Mouse (Mus musculus): Measurements from ENCODE around the gene Olfr996. TPM values are rescaled to one million over a fixed set of nuclear protein-coding genes. Genes with fewer than 3 reads are reported as not detected.

Olfr996 gene
- not detected for polyA plus RNA-seq (2015; fragmentation: Illumina TruSeq; extraction: RNeasy Lipid Tissue Mini Kit (QIAGEN cat#74804); ENCODE audit: low read depth, low replicate concordance)

DNA sequence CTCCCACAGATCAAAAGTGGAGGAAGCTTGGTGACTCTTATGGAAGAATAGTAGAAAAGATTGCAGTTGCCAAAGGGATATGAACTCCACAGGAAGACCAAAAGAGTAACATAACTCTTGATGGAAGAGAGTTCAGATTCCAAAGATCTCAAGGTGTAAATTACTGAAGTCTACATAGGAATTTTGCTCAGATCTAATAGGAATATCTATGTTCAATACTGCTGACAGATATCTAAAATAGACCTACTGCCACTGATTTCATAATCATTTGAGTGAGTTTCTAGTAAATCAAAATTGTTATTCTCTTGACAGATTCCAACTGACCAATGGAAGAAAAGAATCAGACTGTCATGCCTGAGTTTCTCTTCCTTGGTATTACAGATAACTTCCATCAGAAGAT, at the start of gene Olfr996:
Gene Olfr996, plus strand, starts transcription at position 301 of the 400 bp plus-strand sequence.

GRCm38 (mm10) chr2:85588648-85589047, 9.6 kb downstream of the Olfr996 start, which contains the start of gene Olfr998:
Gene Olfr998 (plus strand): TSS chr2:85588948.

DNA sequence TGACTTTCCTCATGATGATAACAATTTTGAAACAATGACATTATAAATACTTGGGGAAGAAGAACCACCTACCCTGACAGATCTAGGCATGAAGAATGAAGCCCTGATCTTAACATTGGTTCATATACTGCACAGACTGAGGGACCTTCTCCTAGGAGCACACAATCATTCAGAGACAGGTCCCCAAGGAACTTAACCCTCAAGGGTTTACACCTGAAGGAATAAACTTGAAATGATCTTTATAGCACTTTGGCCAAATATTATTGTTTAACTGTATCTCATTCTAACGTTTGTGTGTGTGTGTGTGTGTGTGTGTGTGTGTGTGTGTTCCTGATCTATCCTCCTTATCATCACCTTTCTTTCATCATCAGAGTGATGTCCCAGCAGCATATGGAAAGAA, 32.8 kb downstream of the Olfr996 start, which contains the start of gene Olfr1000:
Gene Olfr1000, minus strand, starts transcription at position 101 of the 400 bp plus-strand sequence.

Other genes starting within 250 kb of the Olfr996 start
- gene Olfr987, start 239.9 kb upstream of the Olfr996 start, polyA plus RNA-seq (2015; fragmentation: Illumina TruSeq; extraction: RNeasy Lipid Tissue Mini Kit (QIAGEN cat#74804); ENCODE audit: low read depth, low replicate concordance): not detected
- gene Olfr988, start 216.0 kb upstream of the Olfr996 start, polyA plus RNA-seq (2015; fragmentation: Illumina TruSeq; extraction: RNeasy Lipid Tissue Mini Kit (QIAGEN cat#74804); ENCODE audit: low read depth, low replicate concordance): not detected
- not detected for gene Olfr992, start 169.7 kb upstream of the Olfr996 start, polyA plus RNA-seq (2015; fragmentation: Illumina TruSeq; extraction: RNeasy Lipid Tissue Mini Kit (QIAGEN cat#74804); ENCODE audit: low read depth, low replicate concordance)
- gene Olfr993, start 164.3 kb upstream of the Olfr996 start, polyA plus RNA-seq (2015; fragmentation: Illumina TruSeq; extraction: RNeasy Lipid Tissue Mini Kit (QIAGEN cat#74804); ENCODE audit: low read depth, low replicate concordance): not detected
- not detected for gene Olfr994, start 142.8 kb upstream of the Olfr996 start, polyA plus RNA-seq (2015; fragmentation: Illumina TruSeq; extraction: RNeasy Lipid Tissue Mini Kit (QIAGEN cat#74804); ENCODE audit: low read depth, low replicate concordance)
- not detected for gene Olfr995, start 135.6 kb upstream of the Olfr996 start, polyA plus RNA-seq (2015; fragmentation: Illumina TruSeq; extraction: RNeasy Lipid Tissue Mini Kit (QIAGEN cat#74804); ENCODE audit: low read depth, low replicate concordance)
- gene 4833423E24Rik, start 60.2 kb upstream of the Olfr996 start, polyA plus RNA-seq (2015; fragmentation: Illumina TruSeq; extraction: RNeasy Lipid Tissue Mini Kit (QIAGEN cat#74804); ENCODE audit: low read depth, low replicate concordance): 0.19 TPM
- gene Olfr998, start 9.7 kb downstream of the Olfr996 start, polyA plus RNA-seq (2015; fragmentation: Illumina TruSeq; extraction: RNeasy Lipid Tissue Mini Kit (QIAGEN cat#74804); ENCODE audit: low read depth, low replicate concordance): not detected
- gene Olfr1000, start 32.7 kb downstream of the Olfr996 start, polyA plus RNA-seq (2015; fragmentation: Illumina TruSeq; extraction: RNeasy Lipid Tissue Mini Kit (QIAGEN cat#74804); ENCODE audit: low read depth, low replicate concordance): not detected
- not detected for gene Olfr1002, start 71.5 kb downstream of the Olfr996 start, polyA plus RNA-seq (2015; fragmentation: Illumina TruSeq; extraction: RNeasy Lipid Tissue Mini Kit (QIAGEN cat#74804); ENCODE audit: low read depth, low replicate concordance)
- gene Olfr154, start 85.2 kb downstream of the Olfr996 start, polyA plus RNA-seq (2015; fragmentation: Illumina TruSeq; extraction: RNeasy Lipid Tissue Mini Kit (QIAGEN cat#74804); ENCODE audit: low read depth, low replicate concordance): not detected
- not detected for gene Olfr1006, start 99.6 kb downstream of the Olfr996 start, polyA plus RNA-seq (2015; fragmentation: Illumina TruSeq; extraction: RNeasy Lipid Tissue Mini Kit (QIAGEN cat#74804); ENCODE audit: low read depth, low replicate concordance)
- not detected for gene Olfr1008, start 110.2 kb downstream of the Olfr996 start, polyA plus RNA-seq (2015; fragmentation: Illumina TruSeq; extraction: RNeasy Lipid Tissue Mini Kit (QIAGEN cat#74804); ENCODE audit: low read depth, low replicate concordance)
- not detected for gene Olfr1009, start 136.2 kb downstream of the Olfr996 start, polyA plus RNA-seq (2015; fragmentation: Illumina TruSeq; extraction: RNeasy Lipid Tissue Mini Kit (QIAGEN cat#74804); ENCODE audit: low read depth, low replicate concordance)
- not detected for gene Olfr1012, start 183.6 kb downstream of the Olfr996 start, polyA plus RNA-seq (2015; fragmentation: Illumina TruSeq; extraction: RNeasy Lipid Tissue Mini Kit (QIAGEN cat#74804); ENCODE audit: low read depth, low replicate concordance)
- gene Olfr1013, start 187.9 kb downstream of the Olfr996 start, polyA plus RNA-seq (2015; fragmentation: Illumina TruSeq; extraction: RNeasy Lipid Tissue Mini Kit (QIAGEN cat#74804); ENCODE audit: low read depth, low replicate concordance): not detected
- not detected for gene Olfr1014, start 193.5 kb downstream of the Olfr996 start, polyA plus RNA-seq (2015; fragmentation: Illumina TruSeq; extraction: RNeasy Lipid Tissue Mini Kit (QIAGEN cat#74804); ENCODE audit: low read depth, low replicate concordance)
- not detected for gene Olfr1015, start 202.8 kb downstream of the Olfr996 start, polyA plus RNA-seq (2015; fragmentation: Illumina TruSeq; extraction: RNeasy Lipid Tissue Mini Kit (QIAGEN cat#74804); ENCODE audit: low read depth, low replicate concordance)
- gene Olfr1016, start 223.3 kb downstream of the Olfr996 start, polyA plus RNA-seq (2015; fragmentation: Illumina TruSeq; extraction: RNeasy Lipid Tissue Mini Kit (QIAGEN cat#74804); ENCODE audit: low read depth, low replicate concordance): not detected
- gene Olfr1018, start 239.3 kb downstream of the Olfr996 start, polyA plus RNA-seq (2015; fragmentation: Illumina TruSeq; extraction: RNeasy Lipid Tissue Mini Kit (QIAGEN cat#74804); ENCODE audit: low read depth, low replicate concordance): not detected

All from brain, adult 10 weeks (tissue).